Mouse (Mus musculus): Measurements from ENCODE around the gene Mtrex. TPM values are rescaled to one million over a fixed set of nuclear protein-coding genes. Genes with fewer than 3 reads are reported as not detected.
A peak's percentile ranks its signal among the peaks of the same experiment; 100 is the strongest.

The Mtrex gene
- total RNA-seq, 1 experiment, result 77.1 TPM

DNA sequence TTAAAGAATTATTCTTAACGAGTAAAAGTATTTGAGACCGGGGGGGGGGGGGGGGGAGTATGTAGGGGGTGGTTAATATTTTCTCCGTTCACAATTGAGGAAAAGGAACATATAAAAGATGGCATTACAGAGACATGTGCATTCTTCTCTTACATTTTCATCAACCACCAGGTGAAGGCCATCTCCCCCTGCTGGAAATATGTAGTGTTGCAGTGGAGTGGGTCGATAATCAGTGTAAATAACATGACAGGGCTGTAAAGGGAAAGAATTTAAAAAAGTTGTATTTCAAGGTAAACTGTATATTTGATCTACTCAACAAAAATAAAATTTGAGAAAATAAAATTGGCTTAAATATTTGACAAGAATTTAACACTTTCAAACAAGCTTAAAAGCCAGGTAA, 17.5 kb downstream of the Mtrex start:
- no peak for TF ChIP-seq CHD2 (IDR thresholded peaks at IDR 0.05; ENCODE audit: low read depth, low read length)
- no peak for TF ChIP-seq HCFC1 (IDR thresholded peaks at IDR 0.05; ENCODE audit: borderline replicate concordance, insufficient read depth, low read length)
- TF ChIP-seq ZC3H11A (IDR thresholded peaks at IDR 0.05; ENCODE audit: borderline replicate concordance, low read depth, low read length), result no peak
- TF ChIP-seq ZNF384 (IDR thresholded peaks at IDR 0.05; ENCODE audit: low read depth, low read length), result no peak
- no peak for TF ChIP-seq MAFK (IDR thresholded peaks at IDR 0.05; ENCODE audit: insufficient read depth, low read depth, low read length)
- H3K36me3 ChIP-seq (ENCODE audit: control insufficient read depth, insufficient read depth, low read length, poor library complexity, severe bottlenecking), result peaks cover 13% of the 10 kb centered on the region
- DNase-seq (ENCODE audit: low read depth, low spot score), result peak; percentile 27

DNA sequence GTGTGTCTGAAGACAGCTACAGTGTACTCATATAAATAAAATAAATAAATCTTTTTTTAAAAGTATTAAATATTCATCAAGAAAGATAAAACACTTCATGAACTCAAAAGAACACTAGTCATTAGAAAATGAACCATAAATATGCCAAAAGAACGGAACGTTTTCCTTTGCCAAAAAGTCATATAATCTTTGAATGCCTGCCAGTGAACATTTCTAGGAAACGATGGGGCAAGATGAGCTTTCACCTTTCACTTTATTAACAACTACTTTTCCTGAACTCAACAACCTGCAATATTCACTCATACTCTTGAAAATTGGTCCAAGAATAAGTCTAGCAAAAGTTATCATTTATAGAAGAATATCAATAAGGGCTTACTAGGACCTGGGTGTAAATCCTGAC, 25.0 kb downstream of the Mtrex start:
- Histone ChIP-seq H3K4me1 (ENCODE audit: control insufficient read depth in 2 of 2, insufficient read depth in 2 of 2, low read length in 2 of 2, poor library complexity in 1 of 2) (no peaks in the 10 kb centered on the region), H3K27ac (ENCODE audit: insufficient read depth, low read depth, low read length, poor library complexity, severe bottlenecking) (no peak overlapping the region), H3K9me3 (ENCODE audit: control insufficient read depth, insufficient read depth, low read depth, low read length) (no peaks in the 10 kb centered on the region), H3K4me3 (ENCODE audit: insufficient read depth in 1 of 2, low read depth in 1 of 2, low read length in 2 of 2, poor library complexity in 1 of 2, severe bottlenecking in 1 of 2) (no peak overlapping the region), H3K9ac (ENCODE audit: insufficient read depth, low read depth, low read length, poor library complexity, severe bottlenecking) (no peak overlapping the region), H3K36me3 (ENCODE audit: control insufficient read depth, insufficient read depth, low read length, poor library complexity, severe bottlenecking) (peaks cover 23% of the 10 kb centered on the region)
- DNase-seq (ENCODE audit: low read depth, low spot score), result no peak
- TF ChIP-seq MAFK (IDR thresholded peaks at IDR 0.05; ENCODE audit: insufficient read depth, low read depth, low read length), result no peak
- no peak for TF ChIP-seq HCFC1 (IDR thresholded peaks at IDR 0.05; ENCODE audit: borderline replicate concordance, insufficient read depth, low read length)
- TF ChIP-seq ZNF384 (IDR thresholded peaks at IDR 0.05; ENCODE audit: low read depth, low read length), result no peak
- no peak for TF ChIP-seq ZC3H11A (IDR thresholded peaks at IDR 0.05; ENCODE audit: borderline replicate concordance, low read depth, low read length)
- TF ChIP-seq CHD2 (IDR thresholded peaks at IDR 0.05; ENCODE audit: low read depth, low read length), result no peak
- in situ Hi-C loops (cut with MboI; ENCODE audit: low sequenced_read_pairs in 2 of 2, unreplicated experiment in 2 of 2), result no loop called here

More for the DNA sequence above, 17.5 kb downstream of the Mtrex start:
- Histone ChIP-seq H3K9ac (ENCODE audit: insufficient read depth, low read depth, low read length, poor library complexity, severe bottlenecking) (no peak overlapping the region), H3K27ac (ENCODE audit: insufficient read depth, low read depth, low read length, poor library complexity, severe bottlenecking) (no peak overlapping the region), H3K4me1 (ENCODE audit: control insufficient read depth in 2 of 2, insufficient read depth in 2 of 2, low read length in 2 of 2, poor library complexity in 1 of 2) (no peaks in the 10 kb centered on the region), H3K9me3 (ENCODE audit: control insufficient read depth, insufficient read depth, low read depth, low read length) (no peaks in the 10 kb centered on the region), H3K4me3 (ENCODE audit: insufficient read depth in 1 of 2, low read depth in 1 of 2, low read length in 2 of 2, poor library complexity in 1 of 2, severe bottlenecking in 1 of 2) (no peak overlapping the region)
- in situ Hi-C loops (cut with MboI; ENCODE audit: low sequenced_read_pairs in 2 of 2, unreplicated experiment in 2 of 2), result no loop called here

- Histone ChIP-seq H3K9ac (ENCODE audit: insufficient read depth, low read depth, low read length, poor library complexity, severe bottlenecking) (no peak overlapping the region), H3K4me3 (ENCODE audit: insufficient read depth in 1 of 2, low read depth in 1 of 2, low read length in 2 of 2, poor library complexity in 1 of 2, severe bottlenecking in 1 of 2) (no peak overlapping the region), H3K9me3 (ENCODE audit: control insufficient read depth, insufficient read depth, low read depth, low read length) (no peaks in the 10 kb centered on the region), H3K4me1 (ENCODE audit: control insufficient read depth in 2 of 2, insufficient read depth in 2 of 2, low read length in 2 of 2, poor library complexity in 1 of 2) (no peaks in the 10 kb centered on the region), H3K27ac (ENCODE audit: insufficient read depth, low read depth, low read length, poor library complexity, severe bottlenecking) (no peak overlapping the region), H3K36me3 (ENCODE audit: control insufficient read depth, insufficient read depth, low read length, poor library complexity, severe bottlenecking) (peaks cover 39% of the 10 kb centered on the region)
- TF ChIP-seq ZNF384 (IDR thresholded peaks at IDR 0.05; ENCODE audit: low read depth, low read length) (no peak), ZC3H11A (IDR thresholded peaks at IDR 0.05; ENCODE audit: borderline replicate concordance, low read depth, low read length) (no peak)
- in situ Hi-C loops (cut with MboI; ENCODE audit: low sequenced_read_pairs in 2 of 2, unreplicated experiment in 2 of 2), result no loop called here
- no peak for DNase-seq (ENCODE audit: low read depth, low spot score)
Measured at GRCm38 (mm10) chr13:112887234-112887633, 40.0 kb downstream of the Mtrex start.

- in situ Hi-C loops (cut with MboI; ENCODE audit: low sequenced_read_pairs in 2 of 2, unreplicated experiment in 2 of 2), result no loop called here
- peaks cover 48% of the 10 kb centered on the region for H3K36me3 ChIP-seq (ENCODE audit: control insufficient read depth, insufficient read depth, low read length, poor library complexity, severe bottlenecking)
- TF ChIP-seq ZC3H11A (IDR thresholded peaks at IDR 0.05; ENCODE audit: borderline replicate concordance, low read depth, low read length) (no peak), ZNF384 (IDR thresholded peaks at IDR 0.05; ENCODE audit: low read depth, low read length) (no peak), CHD2 (IDR thresholded peaks at IDR 0.05; ENCODE audit: low read depth, low read length) (no peak), MAFK (IDR thresholded peaks at IDR 0.05; ENCODE audit: insufficient read depth, low read depth, low read length) (no peak), HCFC1 (IDR thresholded peaks at IDR 0.05; ENCODE audit: borderline replicate concordance, insufficient read depth, low read length) (no peak)
- no peak overlapping the region for H3K27ac ChIP-seq (ENCODE audit: insufficient read depth, low read depth, low read length, poor library complexity, severe bottlenecking)
- H3K4me3 ChIP-seq (ENCODE audit: insufficient read depth in 1 of 2, low read depth in 1 of 2, low read length in 2 of 2, poor library complexity in 1 of 2, severe bottlenecking in 1 of 2), result no peak overlapping the region
- DNase-seq (ENCODE audit: low read depth, low spot score), result no peak
- peaks cover 0 to 4% of the 10 kb centered on the region in 2 experiments; a peak in 1 of 4 replicates for H3K4me1 ChIP-seq (ENCODE audit: control insufficient read depth in 2 of 2, insufficient read depth in 2 of 2, low read length in 2 of 2, poor library complexity in 1 of 2)
- no peak overlapping the region for H3K9ac ChIP-seq (ENCODE audit: insufficient read depth, low read depth, low read length, poor library complexity, severe bottlenecking)
- no peaks in the 10 kb centered on the region for H3K9me3 ChIP-seq (ENCODE audit: control insufficient read depth, insufficient read depth, low read depth, low read length)
Measured at GRCm38 (mm10) chr13:112871500-112872266, 55.5 kb downstream of the Mtrex start.
